Mouse (Mus musculus) liver, adult 2 months (tissue): Measurements from ENCODE around the gene Plekhb2.

Source experiments
- CTCF ChIP-seq: fragments of 200-500 bp; IDR thresholded peaks from 2 replicates; pipeline ENCODE4 v1.5.1; 2011; ENCODE audit warnings: low read depth, low read length, control low read depth
- POLR2A ChIP-seq: fragments of 200-500 bp; IDR thresholded peaks from 2 replicates; pipeline ENCODE4 v1.6.1; 2011; ENCODE audit warnings: low read length, control low read depth; ENCODE audit not compliant: insufficient read depth; ENCODE audit errors: extremely low read depth

DNA sequence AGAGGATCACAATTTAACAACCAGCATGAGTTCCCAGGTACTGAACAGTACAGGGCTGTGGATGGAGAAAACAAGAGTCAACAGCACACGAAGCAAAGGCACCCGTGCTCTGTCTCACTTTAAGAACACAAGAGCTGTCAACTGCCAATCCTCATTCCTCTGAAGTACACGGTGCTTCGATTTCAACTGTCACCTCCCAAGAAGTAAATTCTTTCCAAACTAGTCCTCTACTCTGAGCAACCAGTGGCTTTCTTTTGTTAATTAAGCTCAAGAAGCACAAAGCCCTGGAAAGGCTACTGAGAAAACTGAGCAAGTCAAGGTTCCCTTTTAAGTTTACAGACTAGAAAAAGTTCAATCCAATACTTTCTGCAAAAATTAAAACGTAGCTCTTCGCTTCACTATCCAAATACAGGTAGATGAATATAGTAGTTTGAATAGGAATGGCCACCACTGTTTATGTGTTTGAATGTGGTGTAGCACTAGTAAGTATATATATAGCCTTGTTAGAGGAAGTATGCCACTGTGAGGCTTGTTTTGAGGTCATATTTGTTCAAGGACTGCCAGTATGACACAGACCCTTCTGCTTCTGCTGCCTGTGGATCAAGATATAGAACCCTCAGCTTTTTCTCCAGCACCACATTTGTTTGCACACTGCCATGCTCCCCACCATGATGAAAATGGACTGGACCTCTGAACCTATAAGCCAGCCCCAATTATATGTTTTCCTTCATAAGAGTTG, 11.7 kb upstream of the Plekhb2 start:
- no peak for TF ChIP-seq CTCF
- no peak for TF ChIP-seq POLR2A
